Mouse (Mus musculus) intestine, embryonic 15.5 days (tissue): ENCODE results near the gene F12. TPM values are rescaled to one million over a fixed set of nuclear protein-coding genes. Genes with fewer than 3 reads are reported as not detected.

ENCODE experiments used
- ATAC-seq: fragments of 200-750 bp; cut with Nextera tagmentation; 2 replicates; pipeline ENCODE4 v1.8.0; 2017; ENCODE audit warnings: moderate TSS enrichment, moderate library complexity
- H3K27ac ChIP-seq: fragments of 300-500 bp; sonication (generic); 2 replicates; pipeline ENCODE4 v1.5.1; 2015; ENCODE audit warnings: mild to moderate bottlenecking, inconsistent platforms
- H3K27me3 ChIP-seq: fragments of 300-500 bp; sonication (generic); replicated peaks from 2 replicates; pipeline ENCODE4 v1.6.1; 2015; ENCODE audit warnings: inconsistent platforms
- H3K36me3 ChIP-seq: fragments of 300-500 bp; sonication (generic); 2 replicates; pipeline ENCODE4 v1.6.1; 2015; ENCODE audit warnings: inconsistent platforms
- H3K4me1 ChIP-seq: fragments of 300-500 bp; sonication (generic); replicated peaks from 2 replicates; pipeline ENCODE4 v1.6.1; 2015; ENCODE audit warnings: inconsistent platforms
- H3K4me2 ChIP-seq: fragments of 300-500 bp; sonication (generic); replicated peaks from 2 replicates; pipeline ENCODE4 v1.6.1; 2015; ENCODE audit warnings: mild to moderate bottlenecking, inconsistent platforms
- H3K4me3 ChIP-seq: fragments of 300-500 bp; sonication (generic); replicated peaks from 2 replicates; pipeline ENCODE4 v1.5.1; 2015; ENCODE audit warnings: inconsistent platforms
- H3K9ac ChIP-seq: fragments of 300-500 bp; sonication (generic); 2 replicates; pipeline ENCODE4 v1.6.1; 2015; ENCODE audit warnings: inconsistent platforms
- H3K9me3 ChIP-seq: fragments of 300-500 bp; sonication (generic); 2 replicates; pipeline ENCODE4 v1.6.1; 2016; ENCODE audit warnings: inconsistent platforms
- WGBS: fragments of 180-500 bp; shearing (Covaris S2); methylation state at CpG from one replicate; pipeline ENCODE4 v1.1.7; 2015; 5-methylcytosine and 5-hydroxymethylcytosine counted together
- polyA plus RNA-seq: library from polyadenylated mRNA; unstranded; fragments of >200 nt; fragmentation: Nextera tagmentation; extraction: Ambion mirVana; gene quantifications from 2 replicates; pipeline ENCODE4 v1.2.1, GENCODE M21; 2015

Gene F12
- polyA plus RNA-seq, 1 experiment from 2014 or later = 1.8 TPM

DNA sequence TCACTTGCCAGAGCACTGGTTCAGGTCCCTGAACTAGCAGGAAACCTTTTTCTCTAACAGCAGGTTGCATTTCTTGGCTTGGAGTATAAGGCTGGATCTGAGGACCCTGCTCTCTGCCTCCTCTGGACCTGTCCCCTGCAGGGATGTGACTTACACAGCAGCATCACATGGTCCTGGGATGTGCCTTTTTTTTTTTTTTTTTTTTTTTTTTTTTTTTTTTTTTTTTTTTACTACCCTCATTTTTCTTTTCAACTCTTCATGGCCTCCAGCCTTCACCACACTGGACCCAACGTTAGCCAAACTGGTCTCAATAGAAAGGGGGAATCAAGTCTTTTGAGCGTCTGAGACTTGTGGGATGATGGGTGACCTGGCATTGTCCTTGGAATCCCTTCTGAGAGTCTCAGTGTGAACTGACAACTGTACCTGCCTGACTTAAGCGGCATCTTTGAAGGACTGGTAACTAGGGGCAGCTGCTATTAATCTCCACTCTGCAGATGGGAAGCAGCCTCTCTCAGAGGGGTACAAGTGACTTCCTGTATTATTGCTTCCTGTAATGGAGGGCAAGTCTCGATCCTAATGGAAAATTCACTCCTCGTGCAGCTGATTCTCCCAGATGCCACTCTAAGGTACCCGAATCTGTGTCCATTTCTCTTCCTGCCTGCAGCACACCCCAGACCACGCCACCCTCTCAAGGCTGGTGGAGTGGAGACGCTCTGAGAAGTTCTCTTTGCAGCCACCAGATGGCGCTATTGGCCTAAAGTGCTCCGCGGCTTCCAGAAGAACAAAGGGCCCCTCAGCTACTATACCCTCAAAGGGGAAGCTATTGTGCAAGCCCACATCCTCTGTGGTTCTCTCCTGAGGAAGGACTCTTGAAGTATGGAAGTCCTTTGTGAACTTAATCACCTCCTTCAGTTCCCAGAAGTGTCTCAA lies 21.5 kb downstream of the F12 start:
- no peak overlapping the region for H3K4me3 ChIP-seq
- H3K4me2 ChIP-seq = peak overlapping the region; percentile 34; the same call in 1 of the 2 replicates
- no peaks in the 10 kb centered on the region; the same call in 1 of the 2 replicates for H3K4me1 ChIP-seq
- no peak overlapping the region for H3K27ac ChIP-seq
- H3K9me3 ChIP-seq = no peaks in the 10 kb centered on the region
- no peaks in the 10 kb centered on the region for H3K36me3 ChIP-seq
- ATAC-seq = peak; percentile 87
- 12% methylated on average over 11 of the region's 11 CpGs for WGBS
- H3K27me3 ChIP-seq = peaks cover 14% of the 10 kb centered on the region
- peak overlapping the region; percentile 28; the same call in 1 of the 2 replicates for H3K9ac ChIP-seq

DNA sequence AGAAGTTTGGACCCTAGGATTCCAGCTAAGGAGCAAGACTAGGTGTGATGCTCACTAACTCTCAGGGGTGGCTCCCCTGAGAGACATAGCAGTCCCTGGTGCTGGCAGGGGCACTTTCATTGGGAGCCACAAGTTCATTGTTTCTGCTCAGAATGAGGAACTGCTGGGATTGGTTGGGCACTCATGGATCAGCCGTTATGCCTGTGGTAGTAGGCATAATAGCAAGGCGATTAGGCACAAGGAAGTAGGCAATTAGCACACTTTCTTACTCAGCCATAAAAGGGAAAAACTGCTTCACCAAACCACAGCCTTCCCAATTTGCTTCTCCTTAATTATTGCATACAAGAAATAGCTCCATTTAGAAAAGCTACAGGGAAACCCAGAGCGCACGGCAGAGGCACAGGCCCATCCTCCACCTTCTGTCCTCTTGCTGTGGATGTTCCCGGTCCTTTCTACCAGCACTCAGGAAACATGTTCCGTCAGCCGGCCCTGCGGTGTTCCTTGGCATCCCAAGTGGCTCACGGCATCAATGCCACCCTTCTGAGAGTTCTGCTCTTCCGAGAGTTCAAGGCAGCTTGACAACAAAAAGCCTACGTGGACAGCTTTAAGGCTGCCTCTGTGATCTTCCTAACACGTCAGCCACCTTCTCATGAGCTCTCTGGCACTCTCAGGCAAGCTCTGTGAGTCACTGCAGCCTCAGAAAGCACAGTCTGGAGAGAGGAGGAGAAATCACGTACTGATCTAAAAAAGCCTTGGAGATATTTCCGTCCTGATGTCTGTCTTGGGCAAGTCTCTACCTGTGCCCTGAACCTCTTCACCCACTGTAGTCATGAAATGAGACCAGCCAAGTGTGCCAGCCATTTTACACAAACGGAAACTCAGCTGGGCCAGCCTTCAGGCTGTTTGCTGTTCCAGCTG lies 22.4 kb downstream of the F12 start:
- H3K36me3 ChIP-seq = no peaks in the 10 kb centered on the region
- no peaks in the 10 kb centered on the region for H3K9me3 ChIP-seq
- H3K9ac ChIP-seq = no peak overlapping the region
- H3K4me1 ChIP-seq = no peaks in the 10 kb centered on the region; the same call in 1 of the 2 replicates
- 76% methylated on average over 15 of the region's 15 CpGs for WGBS
- no peak overlapping the region for H3K4me3 ChIP-seq
- H3K27me3 ChIP-seq = peaks cover 14% of the 10 kb centered on the region
- no peak overlapping the region for H3K27ac ChIP-seq
- no peak overlapping the region for H3K4me2 ChIP-seq
- no peak for ATAC-seq

DNA sequence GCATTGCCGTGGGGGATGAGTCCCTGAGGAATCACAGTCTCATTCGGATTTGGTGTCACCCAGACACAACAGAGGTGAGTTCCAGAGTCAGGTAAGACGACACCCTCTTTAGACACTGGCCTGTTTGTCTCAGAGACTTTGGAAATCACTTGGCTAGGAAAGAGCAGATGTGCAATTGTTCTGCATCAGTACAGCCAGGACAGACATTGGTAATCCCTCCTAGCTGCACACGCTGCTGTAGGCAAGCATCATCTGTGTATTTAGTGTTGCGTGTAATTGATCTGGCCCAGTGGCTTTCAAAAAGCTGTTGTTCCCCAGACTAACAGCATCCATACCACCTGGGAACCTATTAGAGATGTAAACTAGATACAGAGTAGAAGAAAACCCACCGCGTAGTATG lies 23.3 kb downstream of the F12 start:
- H3K36me3 ChIP-seq = no peaks in the 10 kb centered on the region
- WGBS = 74% methylated on average over 7 of the region's 7 CpGs
- H3K27ac ChIP-seq = no peak overlapping the region
- peaks cover 14% of the 10 kb centered on the region for H3K27me3 ChIP-seq
- H3K4me3 ChIP-seq = no peak overlapping the region
- no peaks in the 10 kb centered on the region for H3K9me3 ChIP-seq
- H3K4me1 ChIP-seq = no peaks in the 10 kb centered on the region; the same call in 1 of the 2 replicates
- no peak overlapping the region for H3K4me2 ChIP-seq
- H3K9ac ChIP-seq = no peak overlapping the region
- no peak for ATAC-seq

DNA sequence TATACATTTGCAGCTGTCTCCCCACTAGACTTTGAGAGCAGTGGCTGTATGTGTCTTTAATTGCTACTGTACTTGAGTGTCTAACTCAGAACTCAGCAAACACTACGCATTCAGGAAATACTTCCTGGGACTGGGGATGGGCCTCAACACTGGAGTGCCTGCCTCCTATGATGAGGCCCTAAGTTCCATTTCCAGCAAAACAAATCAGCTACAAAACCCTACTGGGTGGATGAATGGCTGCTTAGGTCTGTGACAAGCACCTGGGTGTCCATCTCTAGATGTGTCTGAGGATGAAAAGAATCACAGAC lies 26.6 kb downstream of the F12 start:
- Histone ChIP-seq H3K4me3 (no peak overlapping the region), H3K4me2 (no peak overlapping the region), H3K4me1 (no peaks in the 10 kb centered on the region), H3K9me3 (no peaks in the 10 kb centered on the region), H3K27me3 (peaks cover 14% of the 10 kb centered on the region), H3K27ac (no peak overlapping the region), H3K36me3 (no peaks in the 10 kb centered on the region), H3K9ac (no peak overlapping the region)
- no peak for ATAC-seq
- 59% methylated on average over 1 of the region's 1 CpGs for WGBS

DNA sequence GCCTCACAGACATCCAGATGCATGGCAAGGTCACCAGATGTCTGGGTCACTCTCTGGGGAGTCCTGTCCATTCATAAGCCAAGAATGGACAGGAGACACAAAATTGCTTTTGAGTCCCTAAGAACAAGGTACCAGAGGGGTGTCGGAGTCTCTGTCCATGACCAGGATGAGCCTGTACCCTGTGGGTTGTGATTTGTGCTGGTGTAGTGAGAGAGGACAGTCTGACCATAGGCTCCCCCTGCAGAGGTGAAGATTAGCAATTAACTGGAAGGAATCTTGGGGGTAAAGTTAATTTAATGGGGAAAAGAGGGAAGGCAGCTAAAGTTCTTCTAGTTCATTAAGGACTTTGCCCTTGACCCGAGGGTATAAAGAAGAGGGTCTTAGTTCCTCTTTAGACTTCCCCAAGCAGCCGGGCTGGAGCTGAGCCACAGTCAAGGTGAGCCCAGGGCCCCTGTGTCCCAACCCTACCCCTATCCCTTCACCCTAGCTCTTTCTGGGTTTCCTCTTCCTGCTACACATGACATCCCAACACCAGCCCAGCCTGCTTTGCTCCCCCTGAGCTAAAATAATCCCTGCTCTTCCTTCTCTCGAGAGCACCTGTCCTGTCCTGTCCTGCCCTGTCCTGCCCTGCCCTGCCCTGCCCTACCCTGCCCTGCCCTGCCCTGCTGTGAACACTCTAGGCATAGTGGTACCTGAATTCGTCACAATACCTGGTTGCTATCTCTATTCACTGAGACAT lies 27.1 kb downstream of the F12 start:
- Histone ChIP-seq H3K9ac (no peak overlapping the region), H3K4me2 (no peak overlapping the region), H3K27me3 (peaks cover 11% of the 10 kb centered on the region), H3K4me3 (no peak overlapping the region), H3K9me3 (no peaks in the 10 kb centered on the region), H3K36me3 (no peaks in the 10 kb centered on the region), H3K4me1 (no peaks in the 10 kb centered on the region), H3K27ac (no peak overlapping the region)
- WGBS = 54% methylated on average over 5 of the region's 5 CpGs
- peak; percentile 80 for ATAC-seq

DNA sequence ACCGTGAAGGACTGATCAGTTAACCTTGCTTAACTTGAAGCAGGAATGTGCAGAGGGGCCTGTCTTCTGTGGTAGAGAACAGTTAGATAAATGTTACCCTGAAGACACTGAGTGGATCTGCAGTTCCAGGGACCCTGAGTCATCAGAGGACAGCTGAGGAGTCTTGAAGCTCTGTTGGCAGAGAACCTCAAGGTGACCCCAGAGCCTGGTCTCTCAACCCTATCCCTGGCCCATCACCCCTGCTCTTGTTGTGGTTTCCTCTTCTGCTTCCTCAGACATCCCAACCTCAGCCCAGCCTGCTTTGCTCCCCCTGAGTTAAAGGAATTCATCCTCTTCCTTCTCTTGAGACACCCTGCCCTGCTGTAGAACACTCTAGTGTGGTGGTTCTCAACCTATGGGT lies 28.5 kb downstream of the F12 start, which contains the start of gene Slc34a1:
Gene Slc34a1, plus strand, starts transcription at position 100 of the 400 bp plus-strand sequence.
- WGBS = 72% methylated on average over 1 of the region's 1 CpGs
- Histone ChIP-seq H3K4me2 (no peak within 1 kb of the TSS), H3K9me3 (no peaks in the 10 kb centered on the region), H3K27me3 (0 out of 2 replicates have a peak, but pooled peaks cover 7% of the 10 kb centered on the region), H3K27ac (no peak within 1 kb of the TSS), H3K4me1 (no peaks in the 10 kb centered on the region), H3K36me3 (no peaks in the 10 kb centered on the region), H3K9ac (no peak within 1 kb of the TSS), H3K4me3 (no peak within 1 kb of the TSS)
- ATAC-seq = no peak

DNA sequence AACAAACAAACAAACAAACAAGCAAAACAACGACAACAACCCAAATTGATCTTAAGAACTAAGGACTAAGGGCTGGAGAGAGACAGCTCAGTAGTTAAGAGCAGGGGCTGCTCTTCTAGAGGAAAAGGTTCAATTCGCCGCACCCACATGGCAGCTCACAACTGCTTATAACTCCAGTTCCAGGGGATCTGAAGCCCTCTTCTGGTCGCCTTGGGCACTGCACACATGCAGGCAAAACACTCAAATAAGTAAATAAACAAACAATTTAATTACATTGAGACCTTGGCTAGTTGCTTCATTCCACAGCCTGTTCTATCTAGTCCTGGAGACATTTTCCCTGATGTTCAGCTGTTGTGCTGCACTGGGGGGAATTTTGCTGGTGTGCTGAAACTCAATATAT lies 33.7 kb downstream of the F12 start:
- Histone ChIP-seq H3K27ac (no peak overlapping the region), H3K36me3 (no peaks in the 10 kb centered on the region), H3K4me1 (no peaks in the 10 kb centered on the region), H3K4me3 (no peak overlapping the region), H3K9me3 (no peaks in the 10 kb centered on the region), H3K9ac (no peak overlapping the region), H3K4me2 (no peak overlapping the region), H3K27me3 (no peaks in the 10 kb centered on the region)
- 73% methylated on average over 4 of the region's 4 CpGs for WGBS
- ATAC-seq = no peak

DNA sequence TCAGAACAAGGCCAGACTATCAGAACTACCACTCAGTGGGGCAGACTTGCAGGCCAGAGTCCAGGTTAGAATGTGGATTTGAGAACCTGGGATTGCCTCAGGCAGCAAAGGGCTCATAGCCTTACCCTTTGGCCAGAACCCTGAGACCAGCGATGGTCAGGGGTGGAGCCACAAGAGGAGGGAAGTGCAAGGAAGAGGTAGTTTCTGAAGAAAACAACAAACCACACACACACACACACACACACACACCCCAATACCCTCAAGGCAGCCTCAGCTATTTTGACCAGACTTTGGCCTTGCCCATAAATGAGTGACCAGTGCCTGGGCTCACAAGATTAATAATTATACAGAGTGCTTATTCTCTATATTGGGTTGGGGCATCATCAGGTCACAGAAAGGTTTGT lies 35.0 kb downstream of the F12 start:
- Histone ChIP-seq H3K4me2 (no peak overlapping the region), H3K9ac (no peak overlapping the region), H3K4me1 (no peaks in the 10 kb centered on the region), H3K27ac (no peak overlapping the region), H3K27me3 (no peaks in the 10 kb centered on the region), H3K36me3 (no peaks in the 10 kb centered on the region), H3K9me3 (no peaks in the 10 kb centered on the region), H3K4me3 (no peak overlapping the region)
- peak; percentile 75 for ATAC-seq
- 89% methylated on average over 1 of the region's 1 CpGs for WGBS

DNA sequence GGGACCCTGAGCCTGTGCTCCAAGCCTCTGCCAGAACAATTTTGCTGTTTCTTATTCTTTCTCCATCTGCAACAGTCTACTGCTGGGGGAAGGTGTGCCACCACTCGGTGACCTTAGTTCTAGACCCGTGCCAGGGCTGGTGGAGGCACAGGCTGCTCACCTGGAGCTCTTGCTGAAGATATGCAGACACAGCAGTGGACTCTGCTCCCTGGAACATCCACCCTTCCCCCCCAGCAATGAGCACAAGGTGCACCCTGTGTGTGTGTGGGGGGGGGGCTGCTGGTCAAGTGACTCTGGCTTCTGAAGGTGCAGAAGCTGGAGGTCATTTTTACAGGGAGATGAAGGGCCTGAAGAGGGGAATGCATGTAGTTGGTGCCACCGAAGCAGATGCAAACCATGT lies 35.9 kb downstream of the F12 start:
- H3K4me2 ChIP-seq = no peak overlapping the region
- no peaks in the 10 kb centered on the region for H3K9me3 ChIP-seq
- H3K36me3 ChIP-seq = no peaks in the 10 kb centered on the region
- no peak overlapping the region for H3K4me3 ChIP-seq
- no peaks in the 10 kb centered on the region for H3K4me1 ChIP-seq
- no peak overlapping the region for H3K9ac ChIP-seq
- 64% methylated on average over 3 of the region's 3 CpGs for WGBS
- peak; percentile 71 for ATAC-seq
- peak overlapping the region; percentile 54; the same call in 1 of the 2 replicates for H3K27ac ChIP-seq
- H3K27me3 ChIP-seq = no peaks in the 10 kb centered on the region

DNA sequence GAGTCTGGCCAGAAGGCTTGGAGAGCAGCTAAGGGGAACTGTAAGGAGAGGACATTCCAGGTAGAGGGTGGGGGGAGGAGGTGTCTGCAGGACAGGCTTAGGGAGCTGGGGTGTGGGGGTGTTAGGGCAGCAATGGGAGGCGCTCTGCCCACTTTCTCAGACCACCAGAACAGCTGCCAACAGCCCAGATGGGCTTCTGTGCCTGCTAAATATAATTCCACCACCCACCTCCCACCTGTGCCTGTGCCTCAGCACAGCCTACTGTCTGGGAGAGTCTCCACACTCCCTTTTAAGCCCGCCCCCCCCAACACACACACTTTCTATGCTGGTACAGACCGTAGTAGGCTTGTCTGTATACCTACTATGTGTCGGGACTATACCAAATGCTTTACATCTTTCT lies 44.8 kb downstream of the F12 start:
- WGBS = 91% methylated on average over 4 of the region's 4 CpGs
- no peak for ATAC-seq
- H3K27ac ChIP-seq = no peak overlapping the region

DNA sequence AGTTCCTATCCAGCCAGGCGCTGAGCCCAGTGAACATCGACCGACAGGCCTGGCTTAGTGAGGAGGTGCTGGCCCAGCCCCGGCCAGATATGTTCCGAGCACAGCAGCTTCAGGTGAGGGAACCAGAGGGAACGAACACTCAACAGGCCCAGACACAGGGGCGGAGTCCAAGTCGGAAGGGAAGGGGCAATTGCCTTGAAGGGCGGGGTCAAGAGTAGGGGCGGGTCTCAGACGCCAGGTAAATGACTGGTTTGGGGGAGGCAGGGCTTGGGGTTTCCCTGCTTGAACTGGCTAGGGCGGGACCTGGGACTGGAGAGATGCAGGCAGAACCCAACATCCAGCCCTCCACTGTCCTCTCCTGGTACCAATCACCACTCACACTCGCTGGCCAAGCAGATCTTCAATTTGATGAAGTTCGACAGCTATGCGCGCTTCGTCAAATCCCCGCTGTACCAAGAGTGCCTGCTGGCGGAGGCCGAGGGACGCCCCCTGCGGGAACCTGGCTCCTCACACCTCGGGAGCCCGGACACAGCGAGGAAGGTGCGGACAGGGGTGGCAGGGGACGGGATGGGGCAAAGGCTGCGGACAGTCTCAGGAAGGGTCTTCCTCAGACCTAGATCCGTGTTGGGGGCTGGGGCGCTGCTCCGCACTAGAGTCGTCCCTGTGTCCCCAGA lies 47.5 kb downstream of the F12 start:
- Histone ChIP-seq H3K4me3 (peak overlapping the region; percentile 3; the same call in 1 of the 2 replicates), H3K4me1 (peaks cover 16% of the 10 kb centered on the region), H3K4me2 (peak overlapping the region; percentile 48), H3K36me3 (no peaks in the 10 kb centered on the region), H3K9me3 (no peaks in the 10 kb centered on the region), H3K27ac (no peak overlapping the region), H3K27me3 (peaks cover 39% of the 10 kb centered on the region), H3K9ac (no peak overlapping the region)
- peak; percentile 50 for ATAC-seq
- WGBS = 10% methylated on average over 32 of the region's 32 CpGs

More for the DNA sequence above, 44.8 kb downstream of the F12 start:
- Histone ChIP-seq H3K36me3 (no peaks in the 10 kb centered on the region), H3K9me3 (no peaks in the 10 kb centered on the region), H3K9ac (no peak overlapping the region), H3K4me2 (no peak overlapping the region), H3K4me3 (no peak overlapping the region), H3K4me1 (peaks cover 8% of the 10 kb centered on the region), H3K27me3 (peaks cover 39% of the 10 kb centered on the region)
